8 mouse cellular contexts compared by ENCODE assay signal in the genomic region with DNA sequence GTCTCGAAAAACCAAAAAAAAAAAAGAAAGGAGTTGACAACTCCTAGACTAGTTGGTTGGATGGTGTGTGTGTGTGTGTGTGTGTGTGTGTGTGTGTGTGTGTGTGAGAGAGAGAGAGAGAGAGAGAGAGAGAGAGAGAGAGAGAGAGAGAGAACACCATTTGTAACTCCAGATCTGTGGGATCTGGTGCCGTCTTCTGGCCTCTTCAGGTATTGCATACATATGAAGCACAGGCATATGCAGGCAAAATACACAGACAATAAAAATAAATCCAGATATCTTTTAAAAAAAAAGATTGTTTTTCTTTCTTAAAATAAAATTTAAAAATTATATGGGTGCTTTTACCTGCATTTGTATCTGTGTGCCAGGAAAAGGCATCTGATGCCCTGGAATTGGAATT. TPM values are rescaled to one million over a fixed set of nuclear protein-coding genes. Genes with fewer than 3 reads are reported as not detected.
DNase-seq lines count a peak whose midpoint lies in the region; ATAC-seq and TF ChIP-seq lines count a peak whose summit lies in the region.

No protein-coding gene starts in this region.

- TF ChIP-seq POLR2A in thymus, adult 2 months (IDR thresholded peaks at IDR 0.05; ENCODE audit: control insufficient read depth, extremely low read depth, insufficient read depth, low read length, poor library complexity), result no peak

- no peaks in the 10 kb centered on the region for H3K27me3 ChIP-seq in thymus, adult 2 months (ENCODE audit: control insufficient read depth, insufficient read depth, low read length)
- no peaks in the 10 kb centered on the region for H3K27me3 ChIP-seq in heart, embryonic 10.5 days (ENCODE audit: insufficient read depth, poor library complexity, severe bottlenecking)

- H3K9me3 ChIP-seq in heart, embryonic 10.5 days, result no peaks in the 10 kb centered on the region

- H3K36me3 ChIP-seq in thymus, adult 2 months (ENCODE audit: control insufficient read depth, insufficient read depth, low read length), result no peaks in the 10 kb centered on the region
- peaks cover 10% of the 10 kb centered on the region; the same call in 1 of the 2 replicates for H3K36me3 ChIP-seq in heart, embryonic 10.5 days

- TF ChIP-seq CTCF in thymus, adult 2 months (IDR thresholded peaks at IDR 0.05; ENCODE audit: borderline replicate concordance, control insufficient read depth, extremely low read depth, insufficient read depth, low read length, poor library complexity), result no peak

- WGBS in thymus, adult 2 months, result 71% methylated on average over 2 of the region's 2 CpGs
- WGBS in heart, embryonic 10.5 days, result 57% methylated on average over 2 of the region's 2 CpGs

- no peaks in the 10 kb centered on the region for H3K4me1 ChIP-seq in thymus, adult 2 months (replicated peaks; ENCODE audit: control insufficient read depth, insufficient read depth, low read length)
- 0 out of 2 replicates have a peak, but pooled peaks cover 9% of the 10 kb centered on the region for H3K4me1 ChIP-seq in heart, embryonic 10.5 days

- intact Hi-C loops in heart, postnatal 14 days (cut with DNase I), result no loop called here

- no peak overlapping the region for H3K27ac ChIP-seq in thymus, adult 2 months (ENCODE audit: control insufficient read depth, insufficient read depth, low read length)
- no peak overlapping the region for H3K27ac ChIP-seq in heart, embryonic 10.5 days

- H3K4me3 ChIP-seq in thymus, adult 2 months (ENCODE audit: control insufficient read depth, insufficient read depth, low read length), result no peak overlapping the region
- H3K4me3 ChIP-seq in heart, embryonic 10.5 days, result no peak overlapping the region

- peak; percentile 39 to 62 for DNase-seq in heart, postnatal 14 days
- no peak for DNase-seq in heart, adult 9 months (ENCODE audit: low spot score in 2 of 2)
- DNase-seq in thymus, adult 2 months, result peak; percentile 38
- DNase-seq in thymus, postnatal 0 days (ENCODE audit: low spot score), result no peak
- DNase-seq in retina, postnatal 1 day, result peak; percentile 47
- DNase-seq in neural tube, embryonic 10.5 days (ENCODE audit: extremely low spot score, low spot score), result no peak
- no peak for DNase-seq in heart, embryonic 10.5 days (ENCODE audit: low spot score)

- ATAC-seq in granulocyte monocyte progenitor cell, adult 5-6 weeks (replicated peaks; ENCODE audit: poor library complexity, severe bottlenecking), result peak; percentile 75

RNA-seq across cellular contexts. Expression of gene Tmem38a, which starts 18.3 kb away (rescaled TPM):
- total RNA-seq in heart, postnatal 14 days (2021), result 100 to 1,000 TPM; 372 TPM
- 23.2 and 56.1 TPM in 2 replicates for polyA plus RNA-seq in thymus, adult 2 months (2012; rRNA removed)
- 9.7 and 10.6 TPM in 2 replicates for polyA plus RNA-seq in thymus, postnatal 0 days (2015; fragmentation: Nextera tagmentation; extraction: Ambion mirVana)
- 1.7 and 2.0 TPM in 2 replicates for total RNA-seq in granulocyte monocyte progenitor cell, adult 5-6 weeks (2014; fragmentation: Nextera tagmentation)
- 0.09 and 0.21 TPM in 2 replicates for total RNA-seq in granulocyte monocyte progenitor cell, adult 5-6 weeks (2017)
- polyA plus RNA-seq in heart, embryonic 10.5 days (2016; fragmentation: Nextera tagmentation; extraction: Ambion mirVana), result 42.0 and 60.3 TPM in 2 replicates

RNA-seq across cellular contexts. Expression of gene Smim7, which starts 19.3 kb away (rescaled TPM):
- total RNA-seq in heart, postnatal 14 days (2021), result 100 to 1,000 TPM; 111 to 117 TPM
- polyA plus RNA-seq in thymus, adult 2 months (2012; rRNA removed), result 66.4 and 79.2 TPM in 2 replicates
- polyA plus RNA-seq in thymus, postnatal 0 days (2015; fragmentation: Nextera tagmentation; extraction: Ambion mirVana), result 84.4 and 90.1 TPM in 2 replicates
- 34.6 and 41.1 TPM in 2 replicates for total RNA-seq in granulocyte monocyte progenitor cell, adult 5-6 weeks (2014; fragmentation: Nextera tagmentation)
- total RNA-seq in granulocyte monocyte progenitor cell, adult 5-6 weeks (2017), result 30.0 and 46.5 TPM in 2 replicates
- polyA plus RNA-seq in heart, embryonic 10.5 days (2016; fragmentation: Nextera tagmentation; extraction: Ambion mirVana), result 98.6 and 104 TPM in 2 replicates

RNA-seq across cellular contexts. Expression of gene Med26, which starts 42.1 kb away (rescaled TPM):
- 10 to 100 TPM; 10.5 to 10.7 TPM for total RNA-seq in heart, postnatal 14 days (2021)
- 26.3 and 32.1 TPM in 2 replicates for polyA plus RNA-seq in thymus, adult 2 months (2012; rRNA removed)
- 12.7 and 15.1 TPM in 2 replicates for polyA plus RNA-seq in thymus, postnatal 0 days (2015; fragmentation: Nextera tagmentation; extraction: Ambion mirVana)
- total RNA-seq in granulocyte monocyte progenitor cell, adult 5-6 weeks (2014; fragmentation: Nextera tagmentation), result 10.9 and 16.1 TPM in 2 replicates
- 6.2 and 6.9 TPM in 2 replicates for total RNA-seq in granulocyte monocyte progenitor cell, adult 5-6 weeks (2017)
- 12.7 and 14.9 TPM in 2 replicates for polyA plus RNA-seq in heart, embryonic 10.5 days (2016; fragmentation: Nextera tagmentation; extraction: Ambion mirVana)

RNA-seq across cellular contexts. Expression of gene Nwd1, which starts 56.3 kb away (rescaled TPM):
- total RNA-seq in heart, postnatal 14 days (2021), result under 1 TPM; 0.62 to 0.88 TPM
- 25.2 and 30.3 TPM in 2 replicates for polyA plus RNA-seq in thymus, adult 2 months (2012; rRNA removed)
- 2.3 and 3.1 TPM in 2 replicates for polyA plus RNA-seq in thymus, postnatal 0 days (2015; fragmentation: Nextera tagmentation; extraction: Ambion mirVana)
- 7.5 and 8.4 TPM in 2 replicates for total RNA-seq in granulocyte monocyte progenitor cell, adult 5-6 weeks (2014; fragmentation: Nextera tagmentation)
- total RNA-seq in granulocyte monocyte progenitor cell, adult 5-6 weeks (2017), result 3.8 and 4.7 TPM in 2 replicates
- 0.01 and 0.04 TPM in 2 replicates for polyA plus RNA-seq in heart, embryonic 10.5 days (2016; fragmentation: Nextera tagmentation; extraction: Ambion mirVana)

Comparison
In these comparisons a context has a peak if more than half of its experiments do, and no peak if none do; other contexts are left out.
1. DNase-seq: peak in heart, postnatal 14 days (2 of 2), thymus, adult 2 months (single experiment) and retina, postnatal 1 day (single experiment); none in heart, adult 9 months (0 of 2), thymus, postnatal 0 days (single experiment), neural tube, embryonic 10.5 days (single experiment) and heart, embryonic 10.5 days (single experiment).